Mouse (Mus musculus): ENCODE results near the gene Lyrm7. TPM values are rescaled to one million over a fixed set of nuclear protein-coding genes. Genes with fewer than 3 reads are reported as not detected.
A peak's percentile ranks its signal among the peaks of the same experiment; 100 is the strongest.
"Not testable (repeated sequence)": the region's sequence is repeated elsewhere in the genome, so short reads cannot be mapped to it uniquely, and the experiment has no call there.

The Lyrm7 gene
- polyA plus RNA-seq, 1 experiment from 2014 or later, result 5.8 TPM

GRCm38 (mm10) chr11:54897470-54897869 lies 36.8 kb upstream of the Lyrm7 start:
- Histone ChIP-seq H3K9me3 (ENCODE audit: control insufficient read depth) (no peaks in the 10 kb centered on the region), H3K27ac (ENCODE audit: low read depth, low read length) (peak overlapping the region; percentile 41; the same call in 1 of the 2 replicates), H3K4me3 (ENCODE audit: low read depth, low read length) (no peak overlapping the region), H3K36me3 (ENCODE audit: control insufficient read depth, insufficient read depth) (no peaks in the 10 kb centered on the region), H3K27me3 (replicated peaks; ENCODE audit: control insufficient read depth, insufficient read depth, low read length) (no peaks in the 10 kb centered on the region), H3K9ac (ENCODE audit: low read depth, low read length) (no peak overlapping the region), H3K4me1 (replicated peaks; ENCODE audit: control insufficient read depth, insufficient read depth, low read length) (0 out of 2 replicates have a peak, but pooled peaks cover 5% of the 10 kb centered on the region), H3K4me2 (replicated peaks; ENCODE audit: low read depth) (no peak overlapping the region)
- peak; percentile 52 for ATAC-seq
- TF ChIP-seq CTCF (IDR thresholded peaks at IDR 0.05; ENCODE audit: low read depth), result no peak
- WGBS, result 35% methylated on average over 5 of the region's 5 CpGs

- not testable (repeated sequence) for ATAC-seq
These were observed 35.9 kb upstream of the Lyrm7 start for GRCm38 (mm10) chr11:54896646-54897045.

GRCm38 (mm10) chr11:54894589-54894988 lies 33.9 kb upstream of the Lyrm7 start:
- Histone ChIP-seq H3K9me3 (ENCODE audit: control insufficient read depth) (no peaks in the 10 kb centered on the region), H3K27ac (ENCODE audit: low read depth, low read length) (peak overlapping the region; percentile 75), H3K36me3 (ENCODE audit: control insufficient read depth, insufficient read depth) (no peaks in the 10 kb centered on the region), H3K4me1 (replicated peaks; ENCODE audit: control insufficient read depth, insufficient read depth, low read length) (no peaks in the 10 kb centered on the region), H3K4me3 (ENCODE audit: low read depth, low read length) (no peak overlapping the region), H3K27me3 (replicated peaks; ENCODE audit: control insufficient read depth, insufficient read depth, low read length) (no peaks in the 10 kb centered on the region), H3K4me2 (replicated peaks; ENCODE audit: low read depth) (no peak overlapping the region), H3K9ac (ENCODE audit: low read depth, low read length) (no peak overlapping the region)
- TF ChIP-seq CTCF (IDR thresholded peaks at IDR 0.05; ENCODE audit: low read depth), result no peak
- 39% methylated on average over 9 of the region's 9 CpGs for WGBS
- peak; percentile 72 for ATAC-seq

More at GRCm38 (mm10) chr11:54896646-54897045, 35.9 kb upstream of the Lyrm7 start:
- H3K9ac ChIP-seq (ENCODE audit: low read depth, low read length); H3K4me1 ChIP-seq (replicated peaks; ENCODE audit: control insufficient read depth, insufficient read depth, low read length); H3K4me2 ChIP-seq (replicated peaks; ENCODE audit: low read depth); H3K27me3 ChIP-seq (replicated peaks; ENCODE audit: control insufficient read depth, insufficient read depth, low read length); H3K36me3 ChIP-seq (ENCODE audit: control insufficient read depth, insufficient read depth); H3K9me3 ChIP-seq (ENCODE audit: control insufficient read depth); H3K4me3 ChIP-seq (ENCODE audit: low read depth, low read length): not testable (repeated sequence)
- peak overlapping the region; percentile 41; the same call in 1 of the 2 replicates for H3K27ac ChIP-seq (ENCODE audit: low read depth, low read length)
- 73% methylated on average over 3 of the region's 3 CpGs for WGBS

GRCm38 (mm10) chr11:54892091-54892490 lies 31.4 kb upstream of the Lyrm7 start:
- no peak overlapping the region for H3K4me3 ChIP-seq (ENCODE audit: low read depth, low read length)
- no peaks in the 10 kb centered on the region for H3K36me3 ChIP-seq (ENCODE audit: control insufficient read depth, insufficient read depth)
- no peak overlapping the region for H3K9ac ChIP-seq (ENCODE audit: low read depth, low read length)
- no peak for TF ChIP-seq CTCF (IDR thresholded peaks at IDR 0.05; ENCODE audit: low read depth)
- H3K27ac ChIP-seq (ENCODE audit: low read depth, low read length), result no peak overlapping the region
- no peak for ATAC-seq
- no peaks in the 10 kb centered on the region for H3K9me3 ChIP-seq (ENCODE audit: control insufficient read depth)
- no peak overlapping the region for H3K4me2 ChIP-seq (replicated peaks; ENCODE audit: low read depth)
- H3K27me3 ChIP-seq (replicated peaks; ENCODE audit: control insufficient read depth, insufficient read depth, low read length), result no peaks in the 10 kb centered on the region
- H3K4me1 ChIP-seq (replicated peaks; ENCODE audit: control insufficient read depth, insufficient read depth, low read length), result no peaks in the 10 kb centered on the region
- 40% methylated on average over 7 of the region's 7 CpGs for WGBS

GRCm38 (mm10) chr11:54891341-54891740 lies 30.6 kb upstream of the Lyrm7 start:
- Histone ChIP-seq H3K27ac (ENCODE audit: low read depth, low read length) (no peak overlapping the region), H3K9ac (ENCODE audit: low read depth, low read length) (no peak overlapping the region), H3K4me1 (replicated peaks; ENCODE audit: control insufficient read depth, insufficient read depth, low read length) (no peaks in the 10 kb centered on the region), H3K4me3 (ENCODE audit: low read depth, low read length) (no peak overlapping the region), H3K36me3 (ENCODE audit: control insufficient read depth, insufficient read depth) (no peaks in the 10 kb centered on the region), H3K27me3 (replicated peaks; ENCODE audit: control insufficient read depth, insufficient read depth, low read length) (no peaks in the 10 kb centered on the region), H3K9me3 (ENCODE audit: control insufficient read depth) (no peaks in the 10 kb centered on the region), H3K4me2 (replicated peaks; ENCODE audit: low read depth) (no peak overlapping the region)
- TF ChIP-seq CTCF (IDR thresholded peaks at IDR 0.05; ENCODE audit: low read depth), result no peak
- WGBS, result 91% methylated on average over 5 of the region's 5 CpGs
- no peak for ATAC-seq

GRCm38 (mm10) chr11:54887927-54888326 lies 27.2 kb upstream of the Lyrm7 start:
- H3K27ac ChIP-seq (ENCODE audit: low read depth, low read length), result no peak overlapping the region
- H3K4me3 ChIP-seq (ENCODE audit: low read depth, low read length), result no peak overlapping the region
- no peaks in the 10 kb centered on the region for H3K4me1 ChIP-seq (replicated peaks; ENCODE audit: control insufficient read depth, insufficient read depth, low read length)
- ATAC-seq, result no peak
- no peak overlapping the region for H3K4me2 ChIP-seq (replicated peaks; ENCODE audit: low read depth)
- no peaks in the 10 kb centered on the region for H3K9me3 ChIP-seq (ENCODE audit: control insufficient read depth)
- WGBS, result 60% methylated on average over 6 of the region's 6 CpGs
- no peak for TF ChIP-seq CTCF (IDR thresholded peaks at IDR 0.05; ENCODE audit: low read depth)
- H3K36me3 ChIP-seq (ENCODE audit: control insufficient read depth, insufficient read depth), result no peaks in the 10 kb centered on the region
- H3K9ac ChIP-seq (ENCODE audit: low read depth, low read length), result no peak overlapping the region
- H3K27me3 ChIP-seq (replicated peaks; ENCODE audit: control insufficient read depth, insufficient read depth, low read length), result no peaks in the 10 kb centered on the region

GRCm38 (mm10) chr11:54885406-54885805 lies 24.7 kb upstream of the Lyrm7 start:
- Histone ChIP-seq H3K36me3 (ENCODE audit: control insufficient read depth, insufficient read depth) (no peaks in the 10 kb centered on the region), H3K9ac (ENCODE audit: low read depth, low read length) (no peak overlapping the region), H3K4me1 (replicated peaks; ENCODE audit: control insufficient read depth, insufficient read depth, low read length) (no peaks in the 10 kb centered on the region), H3K27me3 (replicated peaks; ENCODE audit: control insufficient read depth, insufficient read depth, low read length) (no peaks in the 10 kb centered on the region), H3K27ac (ENCODE audit: low read depth, low read length) (peak overlapping the region; percentile 61), H3K4me2 (replicated peaks; ENCODE audit: low read depth) (no peak overlapping the region), H3K4me3 (ENCODE audit: low read depth, low read length) (no peak overlapping the region), H3K9me3 (ENCODE audit: control insufficient read depth) (no peaks in the 10 kb centered on the region)
- TF ChIP-seq CTCF (IDR thresholded peaks at IDR 0.05; ENCODE audit: low read depth), result no peak
- no peak for ATAC-seq
- 85% methylated on average over 2 of the region's 2 CpGs for WGBS
